Mouse (Mus musculus) liver, embryonic 11.5 days (tissue): Measurements from ENCODE around the gene Mkrn3. TPM values are rescaled to one million over a fixed set of nuclear protein-coding genes. Genes with fewer than 3 reads are reported as not detected.

Source experiments
- polyA plus RNA-seq: library from polyadenylated mRNA; unstranded; fragments of >200 nt; fragmentation: Nextera tagmentation; extraction: Ambion mirVana; gene quantifications from 2 replicates; pipeline ENCODE4 v1.2.1, GENCODE M21; 2014

Gene Mkrn3
- polyA plus RNA-seq, 1 experiment from 2014 or later = 2.0 TPM

Other genes starting within 250 kb of the Mkrn3 start
- gene Ndn, start 73.6 kb downstream of the Mkrn3 start, polyA plus RNA-seq = 26.8 and 27.1 TPM in 2 replicates
- gene Magel2, start 43.1 kb downstream of the Mkrn3 start, polyA plus RNA-seq = 0.51 and 0.61 TPM in 2 replicates
- 13.0 TPM in 2 replicates for gene Peg12, start 44.4 kb upstream of the Mkrn3 start, polyA plus RNA-seq